Mouse (Mus musculus) adrenal gland (tissue): Measurements from ENCODE around the gene Tgfbr3.

Source experiments
- intact Hi-C: fragments of 180-260 bp; cut with DNase I; formaldehyde crosslinking; loops from one replicate; pipeline ENCODE4 v1.15.1; 2025

The Tgfbr3 gene

GRCm38 (mm10) chr5:107151320-107151719 lies 138.1 kb downstream of the Tgfbr3 start:
- intact Hi-C loops: no loop called here

DNA sequence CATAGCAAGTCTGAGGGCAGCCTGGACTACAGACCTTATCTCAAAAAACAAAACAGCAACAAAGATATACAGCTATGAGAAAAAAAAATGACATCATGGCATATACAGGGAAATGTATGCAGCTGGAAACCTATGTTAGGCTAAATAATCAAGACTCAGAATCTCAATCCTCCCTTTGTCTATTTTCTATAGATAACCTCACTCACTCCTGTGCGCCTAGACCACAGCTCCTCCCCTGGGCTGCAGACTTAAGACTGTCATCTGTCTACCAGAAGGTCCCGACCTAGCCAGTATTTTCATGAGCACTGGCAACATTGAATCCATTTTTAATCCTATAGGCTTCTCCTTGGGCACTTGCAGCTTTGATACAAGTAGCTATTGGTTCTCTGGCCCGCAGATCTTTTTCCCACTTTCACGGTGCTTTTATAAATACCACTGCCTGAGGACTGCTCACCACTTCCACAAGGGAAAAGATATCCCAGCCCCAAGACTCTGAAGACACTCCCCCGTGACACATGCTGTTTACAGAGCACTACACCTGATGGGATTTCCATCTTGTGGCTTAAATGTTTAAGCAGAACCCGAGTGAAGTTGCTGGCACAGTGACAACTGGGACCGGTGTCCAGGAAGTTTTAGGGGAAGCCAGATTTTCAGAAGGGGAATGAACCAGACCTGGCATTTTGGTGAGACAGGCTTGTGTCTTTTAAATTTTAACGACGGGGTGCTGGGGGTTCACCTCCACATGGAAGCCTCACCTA lies 138.7 kb downstream of the Tgfbr3 start:
- intact Hi-C loops: no loop called here

GRCm38 (mm10) chr5:107147951-107148766 lies 141.3 kb downstream of the Tgfbr3 start:
- intact Hi-C loops: loop anchor here (10.0 kb wide), 1 partner anchor 137 kb away; the partner anchor contains the start of gene Tgfbr3

DNA sequence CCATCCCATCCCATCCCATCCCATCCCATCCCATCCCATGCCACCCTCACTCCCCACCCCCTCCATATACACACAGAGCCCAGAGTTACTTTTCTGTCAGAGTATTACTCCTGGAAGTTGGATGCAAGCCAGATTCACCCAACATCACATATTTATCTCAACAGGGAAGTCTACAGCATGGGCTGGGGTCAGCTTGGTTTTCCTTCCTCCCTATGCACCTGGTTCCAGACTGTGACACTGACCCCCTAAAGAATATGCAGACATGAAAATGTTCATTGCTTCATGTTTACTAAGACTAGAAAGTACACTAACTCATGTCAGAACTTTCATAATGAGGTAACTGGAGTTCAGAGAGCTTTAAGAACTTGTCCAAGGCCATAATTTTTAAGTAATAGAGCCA lies 142.0 kb downstream of the Tgfbr3 start:
- intact Hi-C loops: loop anchor here (10.0 kb wide), 1 partner anchor 137 kb away; the partner anchor contains the start of gene Tgfbr3

- intact Hi-C loops: loop anchor here (10.0 kb wide), 1 partner anchor 139 kb away; the partner anchor contains the start of gene Tgfbr3
These were observed 143.3 kb downstream of the Tgfbr3 start for GRCm38 (mm10) chr5:107146111-107146616.

GRCm38 (mm10) chr5:107145125-107145524 lies 144.3 kb downstream of the Tgfbr3 start:
- intact Hi-C loops: loop anchor here (10.0 kb wide), 1 partner anchor 140 kb away; the partner anchor contains the start of gene Tgfbr3

- intact Hi-C loops: loop anchor here (10.0 kb wide), 1 partner anchor 140 kb away; the partner anchor contains the start of gene Tgfbr3
These were observed 145.1 kb downstream of the Tgfbr3 start for GRCm38 (mm10) chr5:107144263-107144843.

GRCm38 (mm10) chr5:107143406-107143805 lies 146.0 kb downstream of the Tgfbr3 start:
- intact Hi-C loops: loop anchor here (10.0 kb wide), 1 partner anchor 141 kb away; the partner anchor contains the start of gene Tgfbr3

- intact Hi-C loops: loop anchor here (10.0 kb wide), 1 partner anchor 142 kb away; the partner anchor contains the start of gene Tgfbr3
These were observed 146.6 kb downstream of the Tgfbr3 start for GRCm38 (mm10) chr5:107142791-107143190.

- intact Hi-C loops: loop anchor here (10.0 kb wide), 1 partner anchor 143 kb away; the partner anchor contains the start of gene Tgfbr3
These were observed 148.1 kb downstream of the Tgfbr3 start for GRCm38 (mm10) chr5:107141375-107141774.

- intact Hi-C loops: loop anchor here (10.0 kb wide), 2 partner anchors 145 kb away; partner anchors contain the start of gene Tgfbr3
These were observed 149.4 kb downstream of the Tgfbr3 start for GRCm38 (mm10) chr5:107139800-107140651.

DNA sequence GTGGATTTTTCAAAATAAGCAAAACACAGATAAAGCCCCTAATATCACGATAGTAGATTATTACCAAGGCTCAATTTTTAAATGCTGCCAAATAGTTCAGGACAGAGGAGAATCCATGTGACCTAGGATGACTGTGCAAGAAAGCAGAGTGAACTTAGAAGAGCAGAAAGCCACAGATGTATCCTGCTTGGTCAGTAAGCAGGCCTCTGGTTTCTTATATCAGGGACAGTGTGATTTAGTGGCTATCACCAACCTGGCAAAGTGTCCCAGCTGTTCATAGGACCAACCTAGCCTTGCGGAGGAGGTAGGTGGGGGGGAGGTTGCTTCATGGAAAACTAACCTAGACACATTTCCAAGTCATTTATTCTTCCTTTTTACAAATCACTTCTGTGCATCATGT lies 156.1 kb downstream of the Tgfbr3 start:
- intact Hi-C loops: loop anchor here (10.0 kb wide), 1 partner anchor 139 kb away; no protein-coding TSS in a partner anchor

DNA sequence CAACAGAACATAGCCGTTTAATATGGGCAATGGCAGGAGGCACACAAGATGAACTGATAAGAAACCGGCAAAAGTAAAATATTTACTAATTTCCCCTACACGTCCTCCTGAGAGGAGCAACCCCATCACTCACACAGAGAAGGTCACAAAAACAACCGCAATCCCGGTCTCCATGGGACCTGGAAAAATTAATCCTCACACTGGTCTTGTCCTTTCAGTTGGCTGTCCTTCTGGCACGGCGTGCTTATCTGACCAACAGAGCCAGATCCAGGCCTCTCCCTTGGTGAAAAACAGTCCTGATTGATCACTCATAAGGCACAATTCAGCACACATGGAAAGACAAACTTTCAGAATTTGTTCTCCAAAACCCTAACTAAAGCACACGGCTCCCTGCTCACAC lies 157.2 kb downstream of the Tgfbr3 start:
- intact Hi-C loops: loop anchor here (10.0 kb wide), 1 partner anchor 137 kb away; no protein-coding TSS in a partner anchor

DNA sequence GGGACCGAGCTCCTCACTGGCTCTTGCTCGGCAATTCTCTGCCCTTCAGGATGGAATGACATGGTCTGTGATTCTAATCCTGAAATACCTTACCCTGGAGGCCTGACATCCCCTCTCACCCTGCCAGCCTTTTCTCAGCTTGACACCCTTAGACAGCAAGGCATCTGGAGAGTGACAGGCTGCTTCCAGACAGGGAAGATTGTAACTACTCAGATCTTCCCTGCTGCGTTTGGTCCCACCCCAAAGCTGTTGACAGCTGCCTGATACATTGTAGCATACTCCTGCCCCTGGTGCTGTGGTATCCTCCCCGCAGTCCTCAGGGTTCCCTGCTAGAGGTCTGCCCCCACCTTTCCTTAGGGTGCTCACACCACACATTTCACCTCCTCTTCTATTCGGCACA lies 160.1 kb downstream of the Tgfbr3 start:
- intact Hi-C loops: no loop called here

- intact Hi-C loops: no loop called here
These were observed 162.9 kb downstream of the Tgfbr3 start for GRCm38 (mm10) chr5:107126561-107126960.

- intact Hi-C loops: no loop called here
These were observed 164.3 kb downstream of the Tgfbr3 start for GRCm38 (mm10) chr5:107125131-107125530.

- intact Hi-C loops: no loop called here
These were observed 164.9 kb downstream of the Tgfbr3 start for GRCm38 (mm10) chr5:107124531-107124930.

- intact Hi-C loops: no loop called here
These were observed 166.8 kb downstream of the Tgfbr3 start for GRCm38 (mm10) chr5:107122622-107123021.

GRCm38 (mm10) chr5:107121086-107121485 lies 168.3 kb downstream of the Tgfbr3 start:
- intact Hi-C loops: no loop called here

- intact Hi-C loops: no loop called here
These were observed 168.8 kb downstream of the Tgfbr3 start for GRCm38 (mm10) chr5:107120624-107121023.
